Comparison of ENCODE assay signal across 23 mouse cellular contexts in the genomic region with DNA sequence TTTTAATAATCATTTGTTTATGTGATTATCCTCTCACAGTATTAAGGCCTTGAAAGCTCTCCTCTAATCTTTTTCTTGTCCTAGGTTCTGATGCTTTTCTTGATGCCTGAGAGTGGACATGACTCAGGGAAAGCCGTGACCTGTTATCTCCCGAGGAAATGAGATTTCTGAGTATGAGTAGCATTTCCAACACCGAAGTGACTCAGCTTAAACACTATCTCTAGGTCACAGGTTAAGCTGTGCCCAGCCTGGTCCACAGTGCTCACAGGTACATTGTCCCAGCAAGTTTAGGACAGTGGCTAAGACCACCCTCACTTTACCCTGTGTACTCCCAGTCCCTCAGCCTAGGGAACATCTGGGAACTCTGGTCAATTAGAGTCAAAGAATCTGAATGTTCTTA. TPM values are rescaled to one million over a fixed set of nuclear protein-coding genes. Genes with fewer than 3 reads are reported as not detected.
"Had no signal": no experiment of that assay in that cellular context is flagged by ENCODE, and none has a peak within 500 bp of the region (broad histone marks: within the 10 kb centered on the region; RNA-seq: fewer than 3 reads in every experiment).

No protein-coding gene starts in this region.

- H3K9ac ChIP-seq: lung, embryonic 15.5 days; midbrain, embryonic 12.5 days; neural tube, embryonic 13.5 days; neural tube, embryonic 15.5 days had no signal

- H3K27ac ChIP-seq: lung, embryonic 15.5 days; macrophage; midbrain, embryonic 10.5 days; midbrain, embryonic 12.5 days; neural tube, embryonic 13.5 days; neural tube, embryonic 15.5 days had no signal

- H3K4me2 ChIP-seq: lung, embryonic 15.5 days; midbrain, embryonic 12.5 days; neural tube, embryonic 13.5 days; neural tube, embryonic 15.5 days had no signal

- H3K9me3 ChIP-seq: lung, embryonic 15.5 days; midbrain, embryonic 10.5 days; midbrain, embryonic 12.5 days; neural tube, embryonic 13.5 days; neural tube, embryonic 15.5 days had no signal

- H3K27me3 ChIP-seq: lung, embryonic 15.5 days; midbrain, embryonic 12.5 days; neural tube, embryonic 13.5 days; neural tube, embryonic 15.5 days had no signal

- DNase-seq: lung, adult 2 months; lung, postnatal 14 days; lung, postnatal 36 days; midbrain, embryonic 14.5 days; retina, postnatal 1 day; right cerebral cortex, adult 18-20 months; right cerebral cortex, postnatal 25 days; right cerebral cortex, postnatal 4 days; spleen, adult 18-20 months; thymus, adult 2 months; thymus, postnatal 25 days; thymus, postnatal 4 days had no signal

- H3K4me3 ChIP-seq: lung, embryonic 15.5 days; midbrain, embryonic 10.5 days; midbrain, embryonic 12.5 days; myocyte; neural tube, embryonic 13.5 days; neural tube, embryonic 15.5 days had no signal

- H3K36me3 ChIP-seq: lung, embryonic 15.5 days; midbrain, embryonic 10.5 days; midbrain, embryonic 12.5 days; neural tube, embryonic 13.5 days; neural tube, embryonic 15.5 days had no signal

- H3K4me1 ChIP-seq: lung, embryonic 15.5 days; midbrain, embryonic 10.5 days; midbrain, embryonic 12.5 days; neural tube, embryonic 13.5 days; neural tube, embryonic 15.5 days had no signal

- ATAC-seq: lung, postnatal 0 days; midbrain, embryonic 16.5 days had no signal

RNA-seq across cellular contexts. Expression of a gene that starts 53.9 kb away (rescaled TPM):
- total RNA-seq: megakaryocyte progenitor cell, adult 5-6 weeks; megakaryocyte-erythroid progenitor cell, adult 5-6 weeks had no signal
- polyA plus RNA-seq: macrophage had no signal
